Mouse (Mus musculus): ENCODE data around the gene Rapgef1.

Rapgef1 gene

GRCm38 (mm10) chr2:29619484-29620300 lies at the start of gene Rapgef1:
Gene Rapgef1, plus strand, starts transcription at chr2:29619720.
- peak; percentile 62 for DNase-seq

- no peak for DNase-seq
Measured at GRCm38 (mm10) chr2:29571921-29572700, 47.4 kb upstream of the Rapgef1 start.

DNA sequence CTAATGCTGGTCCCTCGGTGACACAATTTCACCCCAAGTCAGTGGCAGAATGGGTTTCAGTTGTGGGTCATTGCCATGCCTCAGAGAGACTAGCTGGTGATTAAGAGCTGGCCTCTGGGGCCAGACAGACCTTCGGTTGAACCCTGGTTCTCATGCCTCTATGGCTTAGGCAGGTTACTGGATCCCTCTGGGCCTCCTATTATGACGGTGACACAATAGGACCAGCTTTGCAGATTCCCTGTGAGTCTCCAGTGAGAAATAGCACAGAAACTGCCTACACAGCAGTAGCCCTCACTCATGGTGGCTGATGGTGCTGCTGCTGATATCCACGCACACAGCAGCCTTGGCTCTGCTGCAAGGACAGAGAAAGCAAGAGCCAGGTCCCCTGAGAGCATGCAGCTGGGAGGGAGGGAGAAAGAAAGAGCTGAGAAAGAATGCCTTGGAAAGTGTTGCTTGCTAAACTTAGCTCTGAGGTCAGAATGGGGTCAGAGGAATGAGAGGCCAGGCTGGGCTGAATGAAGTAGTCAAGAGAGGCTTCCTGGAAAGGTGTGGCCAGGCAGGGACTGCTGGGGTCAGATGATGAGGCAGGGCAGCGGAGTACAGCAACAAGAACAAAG lies 46.6 kb upstream of the Rapgef1 start:
- DNase-seq: no peak

- no peak for DNase-seq
Measured at GRCm38 (mm10) chr2:29573591-29573990, 45.9 kb upstream of the Rapgef1 start.

GRCm38 (mm10) chr2:29574187-29574586 lies 45.3 kb upstream of the Rapgef1 start:
- no peak for DNase-seq

- DNase-seq: peak; percentile 69
Measured at GRCm38 (mm10) chr2:29582415-29582814, 37.1 kb upstream of the Rapgef1 start.

DNA sequence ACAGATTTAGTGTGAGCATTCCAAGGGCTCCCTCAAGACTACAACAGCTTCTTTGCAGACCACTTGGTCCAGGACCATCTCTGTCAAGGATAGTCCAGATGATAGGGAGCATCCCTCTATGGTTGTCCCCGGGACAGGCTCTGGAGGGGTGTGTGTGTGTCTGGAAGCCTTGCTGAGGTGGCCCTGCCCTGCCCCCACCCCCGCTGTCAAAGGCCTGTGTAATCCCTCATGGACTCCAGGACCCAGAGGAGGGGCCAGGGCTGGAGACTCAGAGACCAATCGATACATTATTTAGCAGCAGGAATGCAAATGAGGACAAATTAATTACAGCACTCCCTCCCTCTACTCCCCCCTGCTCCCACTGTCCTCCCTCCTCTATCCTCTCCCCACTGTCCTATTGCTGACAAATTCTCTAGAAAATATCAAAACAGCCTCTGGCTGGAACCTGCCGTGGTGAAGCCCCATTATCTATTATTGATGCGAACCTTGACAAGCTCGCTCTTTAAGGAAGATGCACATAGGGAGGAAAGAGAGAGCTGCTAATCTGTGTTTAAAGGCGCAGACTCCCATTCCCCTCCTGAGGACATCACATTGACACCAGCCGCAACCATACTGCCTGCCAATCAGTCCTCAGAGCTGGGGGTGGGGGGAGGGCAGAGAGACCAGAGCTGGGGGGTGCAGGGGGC lies 33.4 kb upstream of the Rapgef1 start:
- DNase-seq: no peak

GRCm38 (mm10) chr2:29588006-29588405 lies 31.5 kb upstream of the Rapgef1 start:
- DNase-seq: no peak

DNA sequence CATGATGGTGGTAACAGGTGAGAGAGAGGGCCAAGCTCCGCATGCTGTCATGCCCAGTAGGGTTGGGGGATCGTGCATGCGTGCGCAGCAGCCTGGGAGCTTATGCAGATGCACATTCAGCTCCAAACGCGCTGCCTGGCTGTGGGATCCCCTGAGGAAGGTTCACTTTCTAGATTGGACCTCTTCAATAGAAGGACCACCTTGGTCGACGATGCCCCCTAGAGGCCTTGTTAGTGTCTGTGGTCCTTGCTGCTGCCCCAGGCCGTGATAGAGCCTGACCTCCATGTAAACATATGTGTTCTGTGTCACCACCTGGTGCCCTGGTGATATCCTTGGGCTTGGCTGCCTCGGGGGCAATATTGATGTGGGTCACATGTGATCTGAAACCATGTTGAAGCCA lies 30.3 kb upstream of the Rapgef1 start:
- DNase-seq: no peak

DNA sequence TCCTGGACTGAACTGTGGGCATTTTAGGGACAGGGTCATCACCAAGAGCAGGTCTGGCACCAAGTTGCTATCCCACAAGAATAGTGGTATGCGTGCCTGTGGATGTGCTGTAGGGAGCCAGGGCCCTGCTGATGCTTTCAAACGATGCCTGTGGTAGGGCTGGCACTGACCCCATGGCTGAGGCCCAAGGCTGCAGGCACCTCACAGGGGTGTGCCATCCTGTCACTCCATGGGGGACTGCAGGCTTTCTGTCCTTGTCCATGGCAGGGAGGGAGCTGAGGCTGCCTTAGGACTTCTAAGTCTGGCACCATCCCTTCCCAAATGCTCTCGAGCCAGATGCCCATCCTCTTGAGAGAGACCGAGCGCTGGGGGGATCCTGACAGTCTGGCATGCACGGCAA lies 27.9 kb upstream of the Rapgef1 start:
- no peak for DNase-seq

- DNase-seq: peak; percentile 21
Measured at GRCm38 (mm10) chr2:29592537-29592936, 27.0 kb upstream of the Rapgef1 start.

- peak; percentile 48 for DNase-seq
Measured at GRCm38 (mm10) chr2:29603930-29604329, 15.6 kb upstream of the Rapgef1 start.

DNA sequence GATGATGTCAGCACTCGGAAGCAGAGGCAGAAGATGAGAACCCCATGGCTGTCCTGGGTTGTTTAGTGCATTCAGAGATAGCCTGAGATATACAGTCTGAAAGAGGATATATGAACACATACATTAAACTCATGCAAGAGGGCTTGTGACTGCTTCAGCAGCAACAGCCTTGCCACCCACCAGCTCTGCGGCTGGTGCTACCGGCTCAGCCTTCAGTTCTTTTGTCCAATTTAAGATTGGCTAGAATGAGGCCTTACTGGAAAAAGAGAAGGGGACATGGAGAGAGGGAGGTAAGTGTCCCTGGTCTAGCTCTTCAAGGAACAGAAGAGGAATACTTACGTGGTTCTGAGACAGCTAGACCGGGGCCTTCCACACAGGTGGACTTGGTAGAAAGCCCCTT lies 13.9 kb upstream of the Rapgef1 start:
- DNase-seq: no peak

DNA sequence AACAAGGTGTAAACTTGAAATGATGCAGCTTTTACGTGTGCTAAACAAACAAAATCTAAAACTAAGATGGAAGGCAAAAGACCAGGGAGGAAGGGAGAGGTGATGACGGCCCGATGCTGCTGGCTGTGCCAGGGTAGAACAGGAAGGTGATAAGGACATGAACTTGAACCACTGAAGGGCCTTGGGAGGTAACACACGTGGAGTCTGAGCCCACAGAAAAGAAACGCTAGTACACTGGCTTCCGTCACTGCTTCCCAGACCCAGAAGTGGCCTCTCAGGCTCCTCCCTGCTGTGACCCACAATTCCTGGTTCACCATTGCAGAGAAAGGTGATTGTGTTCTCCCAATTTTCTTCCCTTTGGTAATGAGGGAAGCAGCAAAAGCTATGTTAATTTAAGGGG lies 13.1 kb upstream of the Rapgef1 start:
- DNase-seq: no peak

DNA sequence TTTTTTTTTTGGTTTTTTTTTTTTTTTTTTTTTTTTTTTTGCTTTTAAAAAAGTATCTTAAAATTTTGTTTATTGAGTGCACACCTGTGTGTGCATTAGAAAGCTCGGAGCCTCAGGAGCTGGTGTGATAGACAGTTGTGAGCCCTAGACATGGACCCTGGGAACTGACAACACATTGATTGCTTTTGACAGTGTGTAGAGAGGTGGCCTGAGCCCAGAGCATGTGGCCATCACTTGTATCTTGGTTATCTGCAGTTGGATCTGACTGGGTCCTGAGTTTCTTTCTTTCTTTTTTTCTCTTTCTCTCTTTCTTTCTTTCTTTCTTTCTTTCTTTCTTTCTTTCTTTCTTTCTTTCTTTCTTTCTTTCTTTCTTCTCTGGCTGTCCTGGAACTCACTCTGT lies 2.2 kb upstream of the Rapgef1 start:
- no peak for DNase-seq

- DNase-seq: no peak
Measured at GRCm38 (mm10) chr2:29618926-29619483, 515 bp upstream of the Rapgef1 start.

- no peak for DNase-seq
Measured at GRCm38 (mm10) chr2:29620301-29620827, 844 bp downstream of the Rapgef1 start.

DNA sequence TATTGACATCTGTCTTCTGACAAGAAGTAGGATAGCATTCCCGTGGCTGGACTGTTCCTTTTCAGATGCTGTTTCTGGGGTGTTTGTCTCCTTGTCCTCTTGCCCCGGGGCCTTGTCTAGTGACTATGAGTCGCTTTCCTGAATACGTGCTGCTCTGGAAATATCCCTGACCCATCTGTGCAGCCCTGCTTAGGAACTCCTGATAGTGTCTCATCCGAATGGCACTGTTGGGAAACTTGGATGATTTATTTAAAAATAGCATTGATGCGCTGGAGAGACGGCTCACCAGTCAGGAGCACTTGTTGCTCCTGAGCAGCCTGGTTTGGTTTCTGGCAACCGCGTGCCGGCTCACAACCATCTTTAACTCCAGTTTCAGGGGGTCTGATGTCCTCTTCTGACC lies 1.6 kb downstream of the Rapgef1 start:
- DNase-seq: no peak

DNA sequence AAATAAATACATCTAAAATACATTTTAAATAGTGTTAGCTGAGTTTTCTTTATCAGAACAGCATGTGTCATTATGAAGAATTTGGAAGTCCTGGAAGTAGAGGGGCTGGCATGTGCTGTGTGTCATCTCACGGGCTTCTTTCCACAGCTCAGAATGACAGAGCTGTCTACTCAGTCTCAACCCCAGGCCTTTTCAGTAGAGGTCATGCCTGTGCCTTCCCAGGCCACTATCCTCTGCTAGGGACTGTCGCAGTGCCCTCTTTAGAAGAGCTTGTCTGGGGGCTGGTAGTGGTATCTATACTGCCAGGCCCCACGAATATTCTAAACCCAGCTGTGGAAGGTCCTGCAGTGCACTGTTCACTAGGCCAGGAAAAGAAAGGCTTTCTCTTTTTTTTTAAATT lies 2.1 kb downstream of the Rapgef1 start:
- DNase-seq: no peak

DNA sequence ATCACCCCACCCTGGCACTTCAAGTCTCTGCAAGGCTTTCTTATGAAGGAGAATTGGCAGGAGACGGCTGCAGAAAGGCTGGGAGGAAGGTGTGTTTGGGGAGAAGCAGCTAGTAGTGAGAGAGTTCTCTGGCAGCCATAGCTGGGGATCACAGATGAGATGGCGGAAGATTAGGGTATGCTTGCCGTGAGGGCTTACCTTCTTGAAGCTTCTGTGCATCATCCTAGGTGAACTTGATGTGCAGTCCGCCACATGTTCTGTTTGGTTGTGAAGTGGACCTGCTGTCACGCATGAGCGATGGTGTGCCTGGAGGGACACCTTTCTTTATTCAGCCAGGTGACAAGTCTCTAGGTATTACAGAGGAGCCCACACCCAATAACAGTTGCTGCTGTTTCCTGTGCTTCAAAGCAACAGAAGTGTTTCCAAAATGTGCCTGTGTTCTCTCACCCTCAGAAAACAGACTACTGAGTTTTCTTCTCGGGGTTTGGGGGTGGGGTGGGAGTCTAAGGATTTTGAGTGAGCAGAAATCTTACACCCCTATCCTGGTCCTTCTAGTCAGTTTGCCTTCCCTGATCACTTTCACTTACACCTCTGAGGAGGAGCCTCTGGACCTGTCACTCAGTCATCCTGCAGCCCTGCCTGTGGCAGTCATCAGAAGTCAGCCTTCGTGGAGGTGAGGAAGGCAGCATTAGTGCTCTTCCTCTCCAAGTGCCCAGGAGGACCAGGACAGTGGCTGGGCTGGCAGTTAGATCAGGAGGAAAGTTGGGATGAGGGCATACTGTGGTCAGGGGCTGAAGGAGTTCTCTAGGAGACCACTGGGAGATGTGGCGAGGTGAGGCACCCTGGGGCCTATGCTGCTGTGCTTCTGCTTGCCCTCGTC lies 2.8 kb downstream of the Rapgef1 start:
- DNase-seq: no peak

Measured in layer of hippocampus, adult 9-11 months (tissue).